Mouse (Mus musculus) natural killer cell, adult 2 months (primary cell): ENCODE results near the gene Veph1.
"Not testable (repeated sequence)": the region's sequence is repeated elsewhere in the genome, so short reads cannot be mapped to it uniquely, and the experiment has no call there.

Experiments
- DNase-seq, 2 experiments: peaks; one replicate each; pipeline ENCODE4 v3.0.0; 2022; ENCODE audit warnings: low spot score in 2 of 2

The Veph1 gene

GRCm38 (mm10) chr3:66296545-66296944, at the start of gene Veph1:
Gene Veph1 (minus strand): TSS chr3:66296837.
- no peak for DNase-seq

DNA sequence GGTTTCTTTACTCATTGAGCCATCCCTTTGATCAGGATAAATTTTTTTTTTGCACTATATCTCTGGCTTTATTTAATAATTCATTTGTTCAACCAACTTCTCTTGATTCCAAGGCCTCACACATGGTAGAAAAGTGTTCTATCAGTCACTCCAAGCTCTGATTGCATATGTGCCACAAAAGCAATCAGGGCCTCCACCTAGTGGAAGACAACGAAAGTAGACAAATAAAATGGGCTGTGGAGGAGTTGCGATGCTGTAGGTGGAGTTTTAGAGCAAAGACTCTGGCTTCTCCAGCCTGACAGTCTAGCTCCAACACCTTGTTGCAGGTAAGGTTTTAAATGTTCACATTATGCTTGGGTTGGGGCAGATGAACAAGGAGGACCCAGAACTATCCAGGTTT, 44.1 kb upstream of the Veph1 start:
- DNase-seq: no peak

DNA sequence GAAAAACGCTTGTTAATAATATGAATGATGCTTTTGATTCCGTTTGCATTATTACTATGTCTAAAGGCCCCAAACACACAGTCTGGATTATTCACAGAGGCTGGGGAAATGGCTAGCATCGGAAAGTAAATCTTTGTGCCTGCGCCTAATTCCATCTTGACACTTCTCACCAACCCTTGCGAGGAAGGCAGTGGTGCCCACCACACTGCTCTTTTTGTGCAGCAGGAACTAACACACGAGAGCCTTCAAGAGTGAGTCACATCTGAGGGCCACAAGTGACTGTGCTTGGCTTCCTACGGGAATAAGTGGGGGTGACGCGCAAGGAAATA, 35.7 kb upstream of the Veph1 start:
- no peak for DNase-seq

GRCm38 (mm10) chr3:66331592-66332400, 35.2 kb upstream of the Veph1 start:
- DNase-seq: no peak

DNA sequence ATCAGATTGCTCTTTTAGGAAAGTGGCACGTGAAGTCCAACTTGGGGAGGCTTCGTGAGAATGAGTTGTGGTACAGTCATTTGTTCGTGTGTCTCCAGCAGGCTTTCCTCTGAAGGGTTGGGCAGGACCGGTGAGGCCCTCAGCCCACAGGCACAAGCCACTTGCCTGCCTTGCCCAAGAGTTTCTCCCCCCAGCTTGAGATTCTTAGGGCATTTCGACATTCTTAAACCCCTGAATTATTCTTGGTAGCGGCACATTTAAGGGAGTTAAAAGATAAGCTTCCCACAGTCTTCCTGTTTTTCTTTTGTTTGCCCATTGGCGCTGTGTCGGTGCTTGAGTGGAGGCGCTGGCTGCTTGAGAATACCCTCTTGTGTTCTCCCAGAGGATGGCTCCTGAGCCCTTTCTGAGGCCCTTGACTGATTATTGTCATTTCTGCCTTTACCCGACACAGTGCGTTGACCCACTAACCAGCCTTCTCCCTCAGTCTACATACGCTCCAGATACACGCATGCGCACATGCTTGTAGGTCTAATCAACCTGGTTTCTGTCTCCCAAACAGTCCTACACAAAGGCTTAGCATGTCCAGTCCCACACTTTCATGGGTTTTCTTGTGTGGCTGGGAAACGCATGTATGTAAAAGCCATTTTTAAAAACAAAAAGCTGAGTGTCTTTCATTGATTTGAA, 34.4 kb upstream of the Veph1 start:
- no peak for DNase-seq

DNA sequence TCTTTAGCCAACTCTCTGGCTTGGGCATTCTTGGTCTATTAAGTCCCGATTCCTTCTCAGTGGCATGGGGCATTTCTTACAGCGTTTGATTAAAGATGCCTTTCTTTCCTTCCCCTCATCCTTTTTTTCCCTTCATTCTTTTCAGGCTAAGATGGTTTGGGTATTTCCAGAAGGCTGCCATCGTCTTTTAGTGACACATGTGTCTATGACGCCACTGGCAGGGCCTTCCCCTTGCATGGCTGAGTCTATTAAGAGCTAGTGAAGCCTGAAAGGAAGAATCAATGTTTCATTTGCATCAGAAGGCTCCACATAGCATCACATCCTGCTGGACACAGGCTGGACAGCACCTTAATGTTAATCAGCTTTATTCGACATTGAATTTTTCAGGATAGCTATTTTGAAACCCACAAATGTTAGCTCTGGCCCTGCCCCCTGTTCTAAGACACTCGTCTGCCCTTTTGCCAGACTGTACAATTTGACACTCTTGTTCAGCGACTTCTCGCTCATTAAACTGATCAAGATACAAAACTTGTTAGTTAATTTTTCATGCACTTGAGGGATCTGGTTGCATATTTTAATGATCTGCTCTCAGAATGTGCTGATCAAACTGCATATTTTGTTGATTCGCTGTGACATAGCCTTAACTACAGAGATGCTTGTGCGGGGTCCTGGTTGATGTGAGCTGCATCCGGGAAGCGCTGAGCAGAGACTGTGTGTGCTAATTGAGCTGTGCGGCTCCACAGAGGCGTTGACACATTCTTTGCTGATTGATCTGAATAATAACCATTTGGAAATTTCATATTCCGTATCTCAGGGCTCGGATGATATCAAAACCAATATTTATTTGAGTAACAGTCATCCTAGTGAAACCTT, 29.6 kb upstream of the Veph1 start:
- no peak for DNase-seq

GRCm38 (mm10) chr3:66325486-66325951, 28.9 kb upstream of the Veph1 start:
- DNase-seq: no peak

DNA sequence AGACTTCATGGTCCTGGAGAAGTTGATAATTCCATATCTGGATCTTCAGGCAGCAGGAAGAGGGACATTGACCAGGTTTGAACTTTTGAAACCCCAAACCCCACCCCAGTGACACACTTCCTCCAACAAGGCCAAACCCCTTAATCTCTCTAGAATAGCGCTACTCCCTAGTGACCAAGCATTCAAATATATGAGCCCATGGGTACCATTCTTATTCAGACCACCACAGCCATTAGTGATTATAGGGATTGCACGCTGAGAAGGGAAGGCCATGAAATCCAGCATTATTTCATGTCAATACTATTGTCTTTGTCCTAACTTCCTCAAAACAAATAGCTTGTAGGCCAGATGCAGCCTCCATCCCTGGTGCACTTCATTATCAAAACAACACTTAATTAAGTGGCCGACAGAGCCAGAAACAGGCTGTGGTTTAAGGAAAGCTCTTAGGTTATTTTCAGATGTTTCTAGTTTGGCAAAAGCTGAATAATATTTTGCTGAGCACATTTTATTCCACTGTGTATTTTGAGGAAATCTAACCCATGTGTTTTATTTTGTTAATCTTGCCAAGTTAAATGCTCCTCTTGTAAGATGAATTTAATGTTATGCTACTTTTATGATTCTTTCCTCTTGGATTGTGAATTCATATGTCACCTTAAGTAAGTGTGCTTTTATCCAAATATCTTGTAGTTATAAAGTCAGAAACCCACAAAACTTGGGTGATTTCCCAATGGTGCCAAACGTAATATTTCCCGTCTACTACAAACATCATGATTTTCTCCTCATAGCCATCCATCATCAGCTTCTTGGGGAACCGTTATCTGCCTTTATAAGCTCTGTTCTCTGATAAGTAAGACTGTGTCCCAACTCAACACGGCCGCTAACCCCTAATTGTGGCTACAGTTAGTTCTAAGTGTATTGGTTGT, 18.4 kb upstream of the Veph1 start:
- no peak for DNase-seq

GRCm38 (mm10) chr3:66310586-66310985, 13.9 kb upstream of the Veph1 start:
- no peak for DNase-seq

DNA sequence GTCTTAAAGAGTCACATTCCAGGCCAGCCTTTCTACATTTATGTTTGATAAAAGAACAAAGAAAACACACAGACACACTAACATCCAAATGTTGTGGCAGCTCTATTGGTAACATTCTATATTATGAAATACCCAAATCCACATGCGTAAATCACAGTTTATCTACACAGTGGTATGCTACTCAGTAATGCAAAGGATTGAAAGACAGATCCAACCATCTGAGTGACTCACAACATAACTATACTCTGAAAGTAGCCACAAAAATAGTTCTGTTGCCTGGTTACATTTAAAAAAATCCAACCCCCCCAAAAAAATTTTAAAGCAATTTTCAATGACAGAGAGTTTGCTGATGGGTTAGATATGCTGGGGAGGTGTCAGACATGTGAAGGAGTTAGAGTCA, 12.9 kb upstream of the Veph1 start:
- no peak for DNase-seq

DNA sequence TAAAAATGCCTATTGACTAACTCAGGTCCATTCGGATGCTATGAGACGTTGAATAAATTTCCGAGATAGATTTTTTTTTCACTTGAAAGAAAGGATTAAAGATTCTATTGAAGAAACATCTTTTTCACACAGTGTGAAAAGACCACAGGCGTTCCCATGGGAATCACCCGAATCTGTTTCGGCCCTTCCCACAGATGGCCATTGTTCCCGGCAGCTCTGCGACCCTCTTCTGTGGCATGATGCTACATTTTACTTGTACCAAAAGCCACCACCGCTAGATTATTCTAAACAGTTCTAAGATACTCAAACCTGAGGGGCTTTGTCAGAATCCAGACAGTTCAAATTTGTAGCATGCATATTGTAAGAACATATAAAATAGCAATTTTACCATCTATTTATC, 1.4 kb downstream of the Veph1 start:
- DNase-seq: no peak

DNA sequence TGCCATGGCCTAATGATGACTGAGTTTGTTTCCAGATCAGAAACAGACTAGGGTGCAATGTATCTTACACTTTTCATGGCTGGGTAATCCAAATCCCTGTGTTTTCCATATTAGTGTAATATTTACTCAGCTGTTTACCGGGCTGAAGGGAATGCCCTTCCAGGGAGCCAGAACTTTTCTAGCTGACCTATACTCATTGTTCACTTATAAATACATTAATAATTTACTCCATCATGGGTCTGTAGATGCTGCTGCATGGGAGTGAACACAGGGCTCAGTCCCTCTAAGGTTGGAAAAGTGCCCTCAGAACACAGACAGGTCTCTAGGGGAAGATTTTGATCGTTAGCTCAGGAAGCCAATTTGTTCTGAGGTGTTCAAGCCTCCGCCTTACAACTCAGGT, 1.9 kb downstream of the Veph1 start:
- no peak for DNase-seq

DNA sequence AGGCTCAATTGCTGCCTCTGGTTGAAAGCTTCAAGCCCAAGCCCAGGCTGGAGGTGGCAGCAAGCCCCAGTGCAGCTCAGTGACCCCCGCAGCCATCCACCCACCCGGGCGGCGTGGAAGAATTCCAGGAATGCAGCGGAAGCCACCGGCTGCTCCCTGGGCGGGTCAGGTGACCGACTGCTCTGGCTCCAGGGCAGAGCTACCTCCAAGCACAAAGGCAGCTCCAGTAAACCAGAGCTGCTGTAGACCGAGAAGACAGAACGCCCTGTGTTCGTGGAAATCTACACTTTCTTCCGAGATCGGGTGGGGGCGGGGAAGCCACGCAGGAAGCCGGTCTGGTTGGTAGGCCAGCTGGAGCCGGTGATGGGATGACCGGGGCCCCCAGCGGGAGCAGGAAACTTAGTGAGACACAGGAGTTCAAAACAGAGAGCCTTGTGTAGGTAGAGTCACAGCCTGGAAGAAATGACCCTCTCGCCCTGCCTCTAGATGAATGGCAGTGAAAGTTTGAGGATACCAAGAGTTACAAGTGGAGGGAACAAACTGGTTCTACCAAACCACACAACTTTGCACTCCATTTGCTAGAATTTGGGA, 4.2 kb downstream of the Veph1 start:
- DNase-seq: no peak

DNA sequence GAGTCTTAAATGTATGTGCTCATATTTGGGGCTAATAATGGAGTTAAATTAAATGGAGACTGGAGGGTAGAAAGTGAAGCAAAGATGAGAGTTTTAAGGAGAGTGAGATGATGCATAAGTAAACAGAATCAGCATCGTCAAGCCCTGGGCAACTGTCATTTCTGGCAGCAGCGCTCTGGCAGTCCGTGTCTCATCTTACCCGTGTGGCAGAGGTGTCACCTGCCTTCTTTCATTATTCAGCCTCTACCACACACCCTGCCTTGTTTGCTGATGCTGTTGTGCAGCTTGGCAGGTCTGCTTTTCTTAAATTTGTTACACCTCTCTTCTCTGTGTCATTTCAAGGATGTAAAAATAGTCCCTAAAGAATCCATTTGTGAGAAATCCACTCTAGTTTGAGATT, 33.4 kb downstream of the Veph1 start:
- DNase-seq: no peak

DNA sequence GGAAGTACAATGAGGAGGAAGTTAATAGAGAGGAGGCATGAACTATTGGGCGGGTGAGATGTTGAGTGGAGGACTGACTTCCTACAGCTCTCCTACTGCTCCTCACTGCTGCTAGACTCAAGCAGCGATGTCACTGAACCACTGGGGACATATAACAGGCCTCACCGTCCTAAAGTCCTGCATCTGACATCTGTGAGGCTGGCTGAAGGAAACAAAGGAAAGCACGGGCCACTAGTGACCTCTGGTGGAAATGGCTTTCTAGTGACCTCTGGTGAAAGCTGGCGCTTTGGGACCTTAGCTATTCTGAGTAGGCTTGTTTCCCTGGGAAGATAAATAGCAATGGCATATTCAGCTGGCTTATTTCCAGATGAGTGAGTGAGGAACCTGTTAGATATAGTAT, 34.3 kb downstream of the Veph1 start:
- DNase-seq: no peak

- DNase-seq: no peak
These were observed 42.0 kb downstream of the Veph1 start for GRCm38 (mm10) chr3:66254504-66255105.

- no peak for DNase-seq
These were observed 44.8 kb downstream of the Veph1 start for GRCm38 (mm10) chr3:66251842-66252241.

GRCm38 (mm10) chr3:66240476-66240875, 56.2 kb downstream of the Veph1 start:
- DNase-seq: no peak

- not testable (repeated sequence) for DNase-seq
These were observed 60.3 kb downstream of the Veph1 start for GRCm38 (mm10) chr3:66236234-66236871.

DNA sequence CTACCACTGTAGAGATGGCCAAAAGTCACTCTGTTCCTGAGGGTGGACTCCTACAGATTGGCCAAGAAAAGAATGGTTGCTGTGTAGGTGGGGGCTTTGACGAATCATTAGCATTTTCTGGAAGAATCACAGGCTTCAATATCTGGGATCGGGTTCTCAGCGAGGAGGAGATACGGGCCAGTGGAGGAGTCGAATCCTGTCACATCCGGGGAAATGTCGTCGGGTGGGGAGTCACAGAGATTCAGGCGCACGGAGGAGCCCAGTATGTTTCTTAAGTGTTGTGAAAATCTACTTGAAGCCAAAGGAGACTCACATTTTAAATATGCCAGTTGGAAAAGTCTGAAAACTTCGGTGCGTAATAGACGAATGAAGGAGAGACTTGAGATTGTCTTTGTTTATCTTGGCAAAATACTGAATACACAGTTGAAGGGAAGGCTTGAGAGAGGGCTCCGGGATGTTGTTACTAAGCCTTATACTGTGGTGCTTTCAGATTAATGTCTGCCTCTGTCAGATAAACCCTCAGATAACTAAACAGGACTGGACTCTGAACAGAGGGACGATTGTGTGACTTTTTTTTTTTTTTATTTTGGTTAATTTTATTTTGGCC, 71.6 kb downstream of the Veph1 start:
- DNase-seq: no peak
